Mouse (Mus musculus): ENCODE results near the gene Cd164l2. TPM values are rescaled to one million over a fixed set of nuclear protein-coding genes. Genes with fewer than 3 reads are reported as not detected.

Gene Cd164l2
- polyA plus RNA-seq, 1 experiment from 2014 or later, result 1.9 TPM

DNA sequence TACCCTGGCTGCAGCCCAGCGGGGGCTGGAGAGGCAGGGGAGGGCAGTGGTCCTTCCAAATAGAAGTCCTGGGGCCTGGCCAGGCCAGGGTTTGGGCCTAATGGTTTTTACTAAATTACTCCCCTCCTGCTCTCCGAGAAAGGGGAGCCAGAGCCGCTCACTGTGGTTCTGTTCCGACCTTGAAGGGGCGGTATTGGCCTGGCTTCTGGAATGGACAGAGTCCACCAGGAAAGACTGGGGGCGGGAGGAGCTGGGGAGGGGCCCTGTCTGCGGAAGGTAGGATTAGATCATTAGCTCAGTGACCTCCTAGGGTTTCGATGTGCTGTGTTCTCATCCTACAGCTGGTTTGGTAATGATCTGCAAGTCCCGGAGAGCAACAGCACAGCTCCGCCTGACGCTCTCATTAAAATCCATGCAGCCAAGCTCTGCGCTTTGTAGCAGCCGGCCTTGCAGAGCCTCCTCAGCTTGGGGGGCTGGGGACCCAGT, 14.1 kb upstream of the Cd164l2 start:
- Histone ChIP-seq H3K4me2 (ENCODE audit: low read length) (no peak overlapping the region), H3K4me3 (ENCODE audit: low read depth, low read length) (no peak overlapping the region), H3K36me3 (ENCODE audit: control insufficient read depth, insufficient read depth, low read length) (peaks cover 40% of the 10 kb centered on the region), H3K4me1 (replicated peaks; ENCODE audit: control insufficient read depth, insufficient read depth, low read length) (peaks cover 50% of the 10 kb centered on the region), H3K9ac (ENCODE audit: low read length) (peak overlapping the region; percentile 25; the same call in 1 of the 2 replicates), H3K27ac (ENCODE audit: low read depth) (peak overlapping the region; percentile 77), H3K9me3 (ENCODE audit: control insufficient read depth, low read length) (no peaks in the 10 kb centered on the region), H3K27me3 (replicated peaks; ENCODE audit: control insufficient read depth, insufficient read depth, low read length) (no peaks in the 10 kb centered on the region)
- 20% methylated on average over 13 of the region's 13 CpGs for WGBS
- DNase-seq (ENCODE audit: low spot score) (peak; percentile 71), ATAC-seq (replicated peaks; ENCODE audit: low FRiP score, low TSS enrichment, low read depth) (0 out of 2 replicates have a peak, but pooled peaks have one; percentile 13)

DNA sequence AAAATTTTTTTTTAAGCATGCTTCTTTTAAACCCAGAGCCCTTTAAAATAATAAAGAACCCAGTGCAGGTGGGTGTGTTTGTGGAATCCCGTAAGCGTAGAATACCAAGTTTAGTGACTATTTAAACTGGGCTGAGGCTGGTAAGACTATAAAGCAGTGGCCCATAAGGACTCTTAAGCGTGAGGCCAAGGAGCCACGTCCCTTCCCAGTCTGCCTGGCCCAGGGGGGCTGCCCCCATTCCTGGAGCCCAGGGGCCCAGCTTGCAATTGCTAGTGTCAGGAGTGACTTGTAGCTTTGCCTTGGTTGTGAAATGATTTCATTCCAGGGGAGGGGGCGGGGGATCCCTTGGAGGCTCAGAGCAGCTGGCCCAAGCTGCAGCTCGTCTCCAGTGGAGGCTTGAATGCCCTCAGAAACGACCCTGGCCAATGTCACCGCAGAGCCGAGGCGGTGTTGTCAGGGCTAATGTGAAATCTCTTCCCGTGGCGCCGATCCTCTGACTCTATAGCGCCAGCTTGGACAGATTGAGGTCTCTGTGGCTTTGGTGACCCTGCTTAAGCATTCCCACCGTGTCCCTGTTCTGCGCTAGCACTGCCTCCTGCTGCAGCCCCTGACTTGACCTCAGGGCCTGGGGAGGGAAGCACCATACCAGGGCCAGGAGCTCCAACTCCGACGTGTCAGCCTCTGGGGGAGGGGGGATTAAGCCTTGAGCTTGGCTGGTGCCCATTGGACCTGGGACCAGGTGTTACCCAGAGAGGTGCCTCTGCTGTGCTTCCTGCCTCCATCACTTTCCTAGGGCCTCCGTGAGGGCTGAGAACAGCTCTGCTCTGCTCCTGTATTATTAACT, 13.4 kb upstream of the Cd164l2 start:
- Histone ChIP-seq H3K4me2 (ENCODE audit: low read length) (no peak overlapping the region), H3K9ac (ENCODE audit: low read length) (no peak overlapping the region), H3K4me3 (ENCODE audit: low read depth, low read length) (no peak overlapping the region), H3K4me1 (replicated peaks; ENCODE audit: control insufficient read depth, insufficient read depth, low read length) (peaks cover 50% of the 10 kb centered on the region), H3K27ac (ENCODE audit: low read depth) (peak overlapping the region; percentile 77), H3K27me3 (replicated peaks; ENCODE audit: control insufficient read depth, insufficient read depth, low read length) (no peaks in the 10 kb centered on the region), H3K36me3 (ENCODE audit: control insufficient read depth, insufficient read depth, low read length) (peaks cover 33% of the 10 kb centered on the region), H3K9me3 (ENCODE audit: control insufficient read depth, low read length) (no peaks in the 10 kb centered on the region)
- ATAC-seq (replicated peaks; ENCODE audit: low FRiP score, low TSS enrichment, low read depth) (no peak), DNase-seq (ENCODE audit: low spot score) (no peak)
- 20% methylated on average over 19 of the region's 19 CpGs for WGBS

DNA sequence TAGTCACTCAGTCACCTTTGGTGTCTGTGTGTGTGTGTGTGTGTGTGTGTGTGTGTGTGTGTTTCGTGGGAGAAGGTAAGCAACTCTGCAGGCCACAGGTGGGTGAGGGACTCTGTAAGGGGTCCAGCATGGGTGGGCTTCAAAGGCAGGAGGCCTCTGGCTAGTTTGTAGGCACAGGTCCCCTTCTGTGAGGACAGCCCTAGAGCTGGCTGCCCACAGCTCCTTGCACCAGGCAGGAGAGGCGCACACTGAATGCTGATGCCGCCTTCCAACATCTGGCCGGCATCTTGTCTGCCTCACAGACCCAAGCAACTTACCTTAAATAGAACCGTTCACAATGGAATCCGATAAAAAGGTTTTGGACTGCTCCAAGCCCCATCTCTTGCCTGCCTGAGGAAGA, 12.2 kb upstream of the Cd164l2 start:
- WGBS, result 59% methylated on average over 6 of the region's 6 CpGs
- H3K36me3 ChIP-seq (ENCODE audit: control insufficient read depth, insufficient read depth, low read length), result peaks cover 21% of the 10 kb centered on the region
- no peaks in the 10 kb centered on the region for H3K9me3 ChIP-seq (ENCODE audit: control insufficient read depth, low read length)
- H3K27me3 ChIP-seq (replicated peaks; ENCODE audit: control insufficient read depth, insufficient read depth, low read length), result no peaks in the 10 kb centered on the region
- H3K4me2 ChIP-seq (ENCODE audit: low read length), result peak overlapping the region; percentile 9; the same call in 1 of the 2 replicates
- no peak for DNase-seq (ENCODE audit: low spot score)
- no peak for ATAC-seq (replicated peaks; ENCODE audit: low FRiP score, low TSS enrichment, low read depth)
- peak overlapping the region; percentile 72 for H3K27ac ChIP-seq (ENCODE audit: low read depth)
- H3K4me1 ChIP-seq (replicated peaks; ENCODE audit: control insufficient read depth, insufficient read depth, low read length), result peaks cover 56% of the 10 kb centered on the region
- no peak overlapping the region for H3K4me3 ChIP-seq (ENCODE audit: low read depth, low read length)
- no peak overlapping the region for H3K9ac ChIP-seq (ENCODE audit: low read length)

DNA sequence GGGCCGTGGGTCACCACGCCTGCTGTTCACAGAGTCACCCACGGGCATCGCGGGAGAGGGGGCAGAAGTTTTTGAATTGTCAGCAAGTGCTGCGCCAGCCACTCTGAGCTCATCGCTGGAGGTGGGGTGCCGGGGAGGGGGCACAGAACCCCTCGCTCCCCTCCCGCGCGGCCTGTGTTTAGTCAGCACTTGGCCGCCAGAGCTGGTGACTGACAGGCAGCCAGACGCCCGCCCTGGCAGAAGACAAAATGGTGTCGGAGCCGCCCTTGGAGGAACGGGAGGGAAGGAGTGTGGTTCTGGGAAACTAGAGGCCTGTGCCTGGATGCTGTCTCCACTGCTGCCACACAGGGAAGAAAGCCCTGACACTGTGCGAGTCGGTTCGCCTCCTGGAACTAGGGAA, 11.6 kb upstream of the Cd164l2 start:
- Histone ChIP-seq H3K9me3 (ENCODE audit: control insufficient read depth, low read length) (no peaks in the 10 kb centered on the region), H3K4me2 (ENCODE audit: low read length) (peak overlapping the region; percentile 9; the same call in 1 of the 2 replicates), H3K4me1 (replicated peaks; ENCODE audit: control insufficient read depth, insufficient read depth, low read length) (peaks cover 56% of the 10 kb centered on the region), H3K27me3 (replicated peaks; ENCODE audit: control insufficient read depth, insufficient read depth, low read length) (no peaks in the 10 kb centered on the region), H3K9ac (ENCODE audit: low read length) (no peak overlapping the region), H3K4me3 (ENCODE audit: low read depth, low read length) (no peak overlapping the region), H3K27ac (ENCODE audit: low read depth) (peak overlapping the region; percentile 72), H3K36me3 (ENCODE audit: control insufficient read depth, insufficient read depth, low read length) (peaks cover 16% of the 10 kb centered on the region)
- no peak for DNase-seq (ENCODE audit: low spot score)
- ATAC-seq (replicated peaks; ENCODE audit: low FRiP score, low TSS enrichment, low read depth), result no peak
- WGBS, result 31% methylated on average over 21 of the region's 21 CpGs

DNA sequence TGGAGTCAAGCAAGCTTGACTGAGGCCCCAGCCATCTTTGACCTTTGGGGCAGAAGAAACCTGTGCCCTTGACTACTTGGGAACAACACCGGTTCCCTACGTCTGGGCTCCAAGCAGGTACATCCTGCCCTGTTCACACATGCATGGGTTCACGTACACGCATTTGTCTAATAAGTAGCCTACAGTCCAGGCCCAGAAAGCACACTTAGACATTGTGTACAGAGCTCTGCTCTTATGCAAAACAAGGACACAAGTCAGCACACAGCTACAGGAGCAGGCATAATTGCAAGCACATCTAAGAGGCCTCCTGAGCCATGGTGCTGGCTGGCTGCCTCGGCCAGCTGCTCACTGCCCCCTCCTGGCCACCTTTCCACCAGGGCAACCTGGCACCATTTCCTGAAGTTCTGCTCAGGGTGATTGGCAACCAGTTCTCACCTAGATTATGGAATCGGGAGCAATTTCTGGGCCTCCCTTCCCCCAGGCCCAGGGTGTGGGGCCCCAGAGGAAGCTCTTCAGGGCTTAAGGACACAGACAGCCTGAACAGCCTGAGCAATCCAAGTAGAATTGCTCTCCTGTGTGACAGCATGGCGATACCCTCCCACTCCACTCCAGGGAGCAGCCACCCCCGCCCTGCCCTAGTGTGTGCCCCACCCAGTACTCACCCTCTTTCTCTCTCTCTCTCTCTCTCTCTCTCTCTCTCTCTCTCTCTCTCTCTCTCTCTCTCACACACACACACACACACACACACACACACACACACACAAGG, 10.7 kb upstream of the Cd164l2 start:
- Histone ChIP-seq H3K27me3 (replicated peaks; ENCODE audit: control insufficient read depth, insufficient read depth, low read length) (no peaks in the 10 kb centered on the region), H3K4me3 (ENCODE audit: low read depth, low read length) (no peak overlapping the region), H3K9ac (ENCODE audit: low read length) (no peak overlapping the region), H3K36me3 (ENCODE audit: control insufficient read depth, insufficient read depth, low read length) (peaks cover 8% of the 10 kb centered on the region), H3K9me3 (ENCODE audit: control insufficient read depth, low read length) (no peaks in the 10 kb centered on the region), H3K27ac (ENCODE audit: low read depth) (peak overlapping the region; percentile 72), H3K4me1 (replicated peaks; ENCODE audit: control insufficient read depth, insufficient read depth, low read length) (peaks cover 56% of the 10 kb centered on the region), H3K4me2 (ENCODE audit: low read length) (no peak overlapping the region)
- ATAC-seq (replicated peaks; ENCODE audit: low FRiP score, low TSS enrichment, low read depth), result peak; percentile 41; the same call in 1 of the 2 replicates
- 62% methylated on average over 8 of the region's 8 CpGs for WGBS
- peak; percentile 75 for DNase-seq (ENCODE audit: low spot score)

DNA sequence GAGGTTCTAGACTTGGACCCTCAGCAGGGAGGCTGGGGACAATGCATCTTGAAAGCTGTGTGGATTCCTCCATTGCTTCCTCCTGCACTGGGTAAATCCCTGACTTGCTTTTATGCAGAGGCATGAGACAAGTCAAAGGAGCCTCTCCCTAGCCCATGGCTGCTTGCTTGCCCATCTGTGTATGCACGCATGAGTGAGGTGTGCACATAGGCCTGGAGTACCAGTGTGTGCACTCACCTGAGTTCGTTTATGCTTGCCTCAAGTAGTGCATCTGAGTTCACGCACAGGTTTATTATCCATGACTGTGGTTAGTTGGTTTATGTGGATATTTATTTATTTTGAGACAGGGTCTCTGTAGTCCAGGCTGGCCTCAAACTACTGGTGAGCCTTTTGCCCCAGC, 9.7 kb upstream of the Cd164l2 start:
- H3K4me1 ChIP-seq (replicated peaks; ENCODE audit: control insufficient read depth, insufficient read depth, low read length), result peaks cover 46% of the 10 kb centered on the region
- no peaks in the 10 kb centered on the region; the same call in 1 of the 2 replicates for H3K36me3 ChIP-seq (ENCODE audit: control insufficient read depth, insufficient read depth, low read length)
- DNase-seq (ENCODE audit: low spot score) (no peak), ATAC-seq (replicated peaks; ENCODE audit: low FRiP score, low TSS enrichment, low read depth) (no peak)
- no peak overlapping the region for H3K27ac ChIP-seq (ENCODE audit: low read depth)
- no peak overlapping the region for H3K9ac ChIP-seq (ENCODE audit: low read length)
- H3K4me3 ChIP-seq (ENCODE audit: low read depth, low read length), result no peak overlapping the region
- no peak overlapping the region for H3K4me2 ChIP-seq (ENCODE audit: low read length)
- 95% methylated on average over 3 of the region's 3 CpGs for WGBS
- no peaks in the 10 kb centered on the region for H3K9me3 ChIP-seq (ENCODE audit: control insufficient read depth, low read length)
- no peaks in the 10 kb centered on the region for H3K27me3 ChIP-seq (replicated peaks; ENCODE audit: control insufficient read depth, insufficient read depth, low read length)

DNA sequence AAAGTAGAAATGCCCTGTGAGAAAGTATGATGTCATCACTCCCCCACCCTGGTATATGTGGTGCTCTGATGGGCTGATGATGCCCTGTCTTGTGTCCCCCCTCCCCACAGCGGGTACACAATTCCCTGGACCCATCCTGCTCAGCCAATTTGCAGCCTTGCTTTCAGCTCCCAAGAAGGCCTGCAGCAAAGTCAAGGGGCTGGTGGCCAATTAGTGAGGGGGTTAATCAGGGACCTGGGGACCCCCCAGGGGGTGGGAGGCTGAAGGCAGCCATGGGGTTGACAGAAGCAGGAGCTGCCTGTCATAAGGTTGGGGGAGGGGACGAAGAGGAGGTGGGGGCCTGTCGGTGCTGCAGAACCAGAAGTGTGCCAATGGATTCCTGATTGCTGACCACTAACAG, 8.3 kb upstream of the Cd164l2 start:
- no peak overlapping the region for H3K9ac ChIP-seq (ENCODE audit: low read length)
- ATAC-seq (replicated peaks; ENCODE audit: low FRiP score, low TSS enrichment, low read depth) (no peak), DNase-seq (ENCODE audit: low spot score) (no peak)
- no peak overlapping the region for H3K4me3 ChIP-seq (ENCODE audit: low read depth, low read length)
- WGBS, result 68% methylated on average over 3 of the region's 3 CpGs
- no peaks in the 10 kb centered on the region for H3K36me3 ChIP-seq (ENCODE audit: control insufficient read depth, insufficient read depth, low read length)
- peaks cover 33% of the 10 kb centered on the region for H3K4me1 ChIP-seq (replicated peaks; ENCODE audit: control insufficient read depth, insufficient read depth, low read length)
- no peak overlapping the region for H3K27ac ChIP-seq (ENCODE audit: low read depth)
- H3K9me3 ChIP-seq (ENCODE audit: control insufficient read depth, low read length), result no peaks in the 10 kb centered on the region
- no peak overlapping the region for H3K4me2 ChIP-seq (ENCODE audit: low read length)
- no peaks in the 10 kb centered on the region for H3K27me3 ChIP-seq (replicated peaks; ENCODE audit: control insufficient read depth, insufficient read depth, low read length)

DNA sequence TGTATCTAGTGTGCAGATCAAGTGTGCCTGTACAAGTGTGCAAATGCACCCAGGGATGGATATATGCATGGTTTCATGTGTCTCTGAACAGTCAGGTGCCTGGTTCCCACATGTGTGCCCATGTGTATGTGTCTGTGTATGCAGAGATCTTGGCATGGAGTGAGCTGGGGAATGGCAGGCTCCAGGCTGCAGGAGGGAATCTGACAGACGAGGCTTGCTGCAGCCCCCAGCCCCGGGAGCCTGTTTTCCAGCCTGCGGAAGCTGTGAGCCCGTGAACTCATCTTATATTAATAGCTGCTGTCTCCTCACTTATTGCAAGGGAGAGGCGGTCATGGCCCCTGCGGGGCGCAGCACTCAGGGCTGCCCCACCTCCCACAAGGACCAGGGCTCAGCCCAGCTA, 7.6 kb upstream of the Cd164l2 start:
- DNase-seq (ENCODE audit: low spot score) (no peak), ATAC-seq (replicated peaks; ENCODE audit: low FRiP score, low TSS enrichment, low read depth) (no peak)
- H3K36me3 ChIP-seq (ENCODE audit: control insufficient read depth, insufficient read depth, low read length), result no peaks in the 10 kb centered on the region
- H3K4me1 ChIP-seq (replicated peaks; ENCODE audit: control insufficient read depth, insufficient read depth, low read length), result peaks cover 27% of the 10 kb centered on the region
- 11% methylated on average over 7 of the region's 7 CpGs for WGBS
- H3K27ac ChIP-seq (ENCODE audit: low read depth), result peak overlapping the region; percentile 66
- H3K4me2 ChIP-seq (ENCODE audit: low read length), result no peak overlapping the region
- no peaks in the 10 kb centered on the region for H3K9me3 ChIP-seq (ENCODE audit: control insufficient read depth, low read length)
- H3K27me3 ChIP-seq (replicated peaks; ENCODE audit: control insufficient read depth, insufficient read depth, low read length), result no peaks in the 10 kb centered on the region
- no peak overlapping the region for H3K4me3 ChIP-seq (ENCODE audit: low read depth, low read length)
- 0 out of 2 replicates have a peak overlapping the region, but pooled peaks have one; percentile 11 for H3K9ac ChIP-seq (ENCODE audit: low read length)

Measured in intestine, embryonic 14.5 days (tissue).